8 mouse cellular contexts compared by ENCODE assay signal in genomic region chr2:180701053-180701766, GRCm38 (mm10). TPM values are rescaled to one million over a fixed set of nuclear protein-coding genes. Genes with fewer than 3 reads are reported as not detected.
DNase-seq lines count a peak whose midpoint lies in the region; ATAC-seq lines count a peak whose summit lies in the region.

No protein-coding gene starts in this region.

- no peak for DNase-seq in kidney, postnatal 4 days
- DNase-seq in R1 (ENCODE audit: low read depth, low spot score), result peak; percentile 51
- DNase-seq in c-Kit-positive CD71-positive TER-119-positive erythroid progenitor cells, embryonic 14.5 days (ENCODE audit: low spot score), result no peak
- no peak for DNase-seq in cerebellum, adult 11-12 months

- peak overlapping the region; percentile 73 for H3K4me2 ChIP-seq in kidney, embryonic 15.5 days
- H3K4me2 ChIP-seq in heart, embryonic 15.5 days, result peak overlapping the region; percentile 88
- H3K4me2 ChIP-seq in liver, embryonic 16.5 days (ENCODE audit: low read depth, low read length), result peak overlapping the region; percentile 94
- H3K4me2 ChIP-seq in stomach, embryonic 16.5 days (ENCODE audit: low read depth, low read length), result peak overlapping the region; percentile 83

- no peaks in the 10 kb centered on the region for H3K27me3 ChIP-seq in kidney, embryonic 15.5 days
- H3K27me3 ChIP-seq in heart, embryonic 15.5 days, result no peaks in the 10 kb centered on the region
- H3K27me3 ChIP-seq in liver, embryonic 16.5 days (ENCODE audit: control insufficient read depth, insufficient read depth, low read depth, low read length), result no peaks in the 10 kb centered on the region
- no peaks in the 10 kb centered on the region for H3K27me3 ChIP-seq in stomach, embryonic 16.5 days (ENCODE audit: control insufficient read depth, insufficient read depth, low read length)

- WGBS in kidney, embryonic 15.5 days, result 5% methylated on average over 26 of the region's 26 CpGs
- 3% methylated on average over 26 of the region's 26 CpGs for WGBS in heart, embryonic 15.5 days
- WGBS in liver, embryonic 16.5 days (ENCODE audit: insufficient replicate concordance), result 2% methylated on average over 26 of the region's 26 CpGs
- 5% methylated on average over 26 of the region's 26 CpGs for WGBS in stomach, embryonic 16.5 days

- H3K9me3 ChIP-seq in kidney, embryonic 15.5 days (replicated peaks), result no peaks in the 10 kb centered on the region
- H3K9me3 ChIP-seq in heart, embryonic 15.5 days (replicated peaks), result no peaks in the 10 kb centered on the region
- H3K9me3 ChIP-seq in liver, embryonic 16.5 days (replicated peaks; ENCODE audit: control insufficient read depth, low read length), result no peaks in the 10 kb centered on the region
- no peaks in the 10 kb centered on the region for H3K9me3 ChIP-seq in stomach, embryonic 16.5 days (replicated peaks; ENCODE audit: control insufficient read depth, low read length)

- H3K27ac ChIP-seq in kidney, embryonic 15.5 days, result peak overlapping the region; percentile 97
- H3K27ac ChIP-seq in heart, embryonic 15.5 days, result peak overlapping the region; percentile 95
- peak overlapping the region; percentile 96 for H3K27ac ChIP-seq in liver, embryonic 16.5 days (ENCODE audit: low read length)
- peak overlapping the region; percentile 97 for H3K27ac ChIP-seq in stomach, embryonic 16.5 days (ENCODE audit: low read length)

- H3K4me3 ChIP-seq in kidney, embryonic 15.5 days (replicated peaks), result peak overlapping the region; percentile 84
- peak overlapping the region; percentile 82 for H3K4me3 ChIP-seq in heart, embryonic 15.5 days
- peak overlapping the region; percentile 88 for H3K4me3 ChIP-seq in liver, embryonic 16.5 days (ENCODE audit: low read depth, low read length)
- H3K4me3 ChIP-seq in stomach, embryonic 16.5 days (replicated peaks; ENCODE audit: low read length), result peak overlapping the region; percentile 68

- no peak; the same call in 1 of the 2 replicates for ATAC-seq in kidney, embryonic 15.5 days (replicated peaks; ENCODE audit: low FRiP score)
- no peak; the same call in 1 of the 2 replicates for ATAC-seq in heart, embryonic 15.5 days (replicated peaks; ENCODE audit: insufficient number of reproducible peaks, insufficient read depth, low FRiP score, low read depth)
- peak; percentile 48 for ATAC-seq in liver, embryonic 16.5 days (ENCODE audit: low read depth)
- peak; percentile 6; the same call in 1 of the 2 replicates for ATAC-seq in stomach, embryonic 16.5 days (ENCODE audit: insufficient read depth, low FRiP score)

- H3K4me1 ChIP-seq in kidney, embryonic 15.5 days, result peaks cover 54% of the 10 kb centered on the region
- H3K4me1 ChIP-seq in heart, embryonic 15.5 days (replicated peaks), result peaks cover 47% of the 10 kb centered on the region
- H3K4me1 ChIP-seq in liver, embryonic 16.5 days (ENCODE audit: control insufficient read depth, low read depth, low read length), result peaks cover 61% of the 10 kb centered on the region
- H3K4me1 ChIP-seq in stomach, embryonic 16.5 days (ENCODE audit: control insufficient read depth, insufficient read depth, low read length), result peaks cover 32% of the 10 kb centered on the region

- H3K36me3 ChIP-seq in kidney, embryonic 15.5 days, result peaks cover 11% of the 10 kb centered on the region
- H3K36me3 ChIP-seq in heart, embryonic 15.5 days, result no peaks in the 10 kb centered on the region
- peaks cover 2% of the 10 kb centered on the region; the same call in 1 of the 2 replicates for H3K36me3 ChIP-seq in liver, embryonic 16.5 days (ENCODE audit: control insufficient read depth, insufficient read depth)
- H3K36me3 ChIP-seq in stomach, embryonic 16.5 days (ENCODE audit: control insufficient read depth, insufficient read depth, low read length), result no peaks in the 10 kb centered on the region

- peak overlapping the region; percentile 92 for H3K9ac ChIP-seq in kidney, embryonic 15.5 days
- peak overlapping the region; percentile 88 for H3K9ac ChIP-seq in heart, embryonic 15.5 days
- H3K9ac ChIP-seq in liver, embryonic 16.5 days (ENCODE audit: low read depth, low read length), result peak overlapping the region; percentile 91
- H3K9ac ChIP-seq in stomach, embryonic 16.5 days (ENCODE audit: low read length), result peak overlapping the region; percentile 98

RNA-seq across cellular contexts. Expression of gene Dido1, which starts 8.6 kb away (rescaled TPM):
- 28.4 and 29.7 TPM in 2 replicates for polyA plus RNA-seq in kidney, embryonic 15.5 days (2015; fragmentation: Nextera tagmentation; extraction: Ambion mirVana)
- polyA plus RNA-seq in heart, embryonic 15.5 days (2015; fragmentation: Nextera tagmentation; extraction: Ambion mirVana), result 14.0 and 19.0 TPM in 2 replicates
- polyA plus RNA-seq in liver, embryonic 16.5 days (2015; fragmentation: Nextera tagmentation; extraction: Ambion mirVana), result 12.6 and 12.9 TPM in 2 replicates
- 23.9 and 26.7 TPM in 2 replicates for polyA plus RNA-seq in stomach, embryonic 16.5 days (2015; fragmentation: Nextera tagmentation; extraction: Ambion mirVana)

RNA-seq across cellular contexts. Expression of gene Gid8, which starts 8.7 kb away (rescaled TPM):
- 55.8 TPM in 2 replicates for polyA plus RNA-seq in kidney, embryonic 15.5 days (2015; fragmentation: Nextera tagmentation; extraction: Ambion mirVana)
- 45.3 and 47.4 TPM in 2 replicates for polyA plus RNA-seq in heart, embryonic 15.5 days (2015; fragmentation: Nextera tagmentation; extraction: Ambion mirVana)
- polyA plus RNA-seq in liver, embryonic 16.5 days (2015; fragmentation: Nextera tagmentation; extraction: Ambion mirVana), result 101 and 112 TPM in 2 replicates
- polyA plus RNA-seq in stomach, embryonic 16.5 days (2015; fragmentation: Nextera tagmentation; extraction: Ambion mirVana), result 60.7 and 65.8 TPM in 2 replicates

RNA-seq across cellular contexts. Expression of gene Slc17a9, which starts 23.9 kb away (rescaled TPM):
- 0.58 and 1.6 TPM in 2 replicates for polyA plus RNA-seq in kidney, embryonic 15.5 days (2015; fragmentation: Nextera tagmentation; extraction: Ambion mirVana)
- polyA plus RNA-seq in heart, embryonic 15.5 days (2015; fragmentation: Nextera tagmentation; extraction: Ambion mirVana), result 0.48 and 1.7 TPM in 2 replicates
- 10.4 and 10.8 TPM in 2 replicates for polyA plus RNA-seq in liver, embryonic 16.5 days (2015; fragmentation: Nextera tagmentation; extraction: Ambion mirVana)
- 4.9 and 5.1 TPM in 2 replicates for polyA plus RNA-seq in stomach, embryonic 16.5 days (2015; fragmentation: Nextera tagmentation; extraction: Ambion mirVana)

RNA-seq across cellular contexts. Expression of gene Tcfl5, which starts 58.7 kb away (rescaled TPM):
- polyA plus RNA-seq in kidney, embryonic 15.5 days (2015; fragmentation: Nextera tagmentation; extraction: Ambion mirVana), result 0.21 and 0.23 TPM in 2 replicates
- polyA plus RNA-seq in heart, embryonic 15.5 days (2015; fragmentation: Nextera tagmentation; extraction: Ambion mirVana), result 0.05 and 0.10 TPM in 2 replicates
- 0.07 TPM in 1 of 2 replicates, not detected in the other for polyA plus RNA-seq in liver, embryonic 16.5 days (2015; fragmentation: Nextera tagmentation; extraction: Ambion mirVana)
- polyA plus RNA-seq in stomach, embryonic 16.5 days (2015; fragmentation: Nextera tagmentation; extraction: Ambion mirVana), result 0.12 TPM in 1 of 2 replicates, not detected in the other

Comparison
In these comparisons a context has a peak if more than half of its experiments do, and no peak if none do; other contexts are left out.
1. ATAC-seq: peak in liver, embryonic 16.5 days (single experiment) and stomach, embryonic 16.5 days (single experiment); none in kidney, embryonic 15.5 days (single experiment) and heart, embryonic 15.5 days (single experiment).
2. Peak in every context shown above with its lines, with median percentiles within 50 percentile points of each other: H3K27ac ChIP-seq, H3K4me2 ChIP-seq, H3K4me3 ChIP-seq and H3K9ac ChIP-seq.